Mouse (Mus musculus) CH12.LX (cell line): ENCODE measurements at regions not wholly inside any gene's neighbourhood (a gene's known extent, or its start where the extent isn't known, plus 50 kb on each side); places are given as distances from the start of the nearest gene placed in this dataset.

Source experiments
- CTCF ChIP-seq, 2 experiments: IDR thresholded peaks in 1 of 2; conservative IDR thresholded peaks in 1 of 2; 2 replicates each; pipeline ENCODE4 v1.5.1; 2011 to 2012; ENCODE audit warnings: low read depth in 2 of 2, low read length in 2 of 2, improper control_type of control experiment in 1 of 2, inconsistent platforms in 1 of 2, mild to moderate bottlenecking in 1 of 2, moderate library complexity in 1 of 2
- EP300 ChIP-seq: IDR thresholded peaks from 2 replicates; pipeline ENCODE4 v1.6.1; 2011; ENCODE audit warnings: low read length, improper control_type of control experiment
- ETS1 ChIP-seq: conservative IDR thresholded peaks from 2 replicates; pipeline ENCODE4 v1.6.1; 2012; ENCODE audit warnings: low read depth, mild to moderate bottlenecking, inconsistent platforms, low read length, improper control_type of control experiment, moderate library complexity
- MAFK ChIP-seq: IDR thresholded peaks from 2 replicates; pipeline ENCODE4 v1.6.1; 2011; ENCODE audit warnings: low read length, improper control_type of control experiment; ENCODE audit not compliant: insufficient replicate concordance
- MAX ChIP-seq: IDR thresholded peaks from 2 replicates; pipeline ENCODE4 v1.6.1; 2011; ENCODE audit warnings: low read length, improper control_type of control experiment
- POLR2A ChIP-seq: IDR thresholded peaks from 2 replicates; pipeline ENCODE4 v1.6.1; 2011; ENCODE audit warnings: low read depth, mild to moderate bottlenecking, improper control_type of control experiment, low read length
- RAD21 ChIP-seq: IDR thresholded peaks from 2 replicates; pipeline ENCODE4 v1.6.1; 2011; ENCODE audit warnings: low read depth, mild to moderate bottlenecking, low read length, improper control_type of control experiment, moderate library complexity
- RCOR1 ChIP-seq: conservative IDR thresholded peaks from 2 replicates; pipeline ENCODE4 v1.6.1; 2012; ENCODE audit warnings: low read depth, mild to moderate bottlenecking, inconsistent platforms, low read length, improper control_type of control experiment
- TCF12 ChIP-seq: IDR thresholded peaks from 2 replicates; pipeline ENCODE4 v1.6.1; 2014; ENCODE audit warnings: low read depth, mild to moderate bottlenecking, inconsistent platforms, low read length, improper control_type of control experiment
- USF1 ChIP-seq: IDR thresholded peaks from 2 replicates; pipeline ENCODE4 v1.6.1; 2014; ENCODE audit warnings: low read depth, mild to moderate bottlenecking, inconsistent platforms, low read length, improper control_type of control experiment
- USF2 ChIP-seq: conservative IDR thresholded peaks from 2 replicates; pipeline ENCODE4 v1.6.1; 2011; ENCODE audit warnings: low read depth, low read length, improper control_type of control experiment
- ZKSCAN1 ChIP-seq: IDR thresholded peaks from 2 replicates; pipeline ENCODE4 v1.6.1; 2012; ENCODE audit warnings: low read depth, inconsistent platforms, low read length, improper control_type of control experiment, borderline replicate concordance
- ZMIZ1 ChIP-seq: IDR thresholded peaks from 2 replicates; pipeline ENCODE4 v1.6.1; 2012; ENCODE audit warnings: low read depth, mild to moderate bottlenecking, inconsistent platforms, low read length, improper control_type of control experiment
- ZNF384 ChIP-seq: IDR thresholded peaks from 2 replicates; pipeline ENCODE4 v1.6.1; 2012; ENCODE audit warnings: low read depth, low read length, improper control_type of control experiment, inconsistent platforms

DNA sequence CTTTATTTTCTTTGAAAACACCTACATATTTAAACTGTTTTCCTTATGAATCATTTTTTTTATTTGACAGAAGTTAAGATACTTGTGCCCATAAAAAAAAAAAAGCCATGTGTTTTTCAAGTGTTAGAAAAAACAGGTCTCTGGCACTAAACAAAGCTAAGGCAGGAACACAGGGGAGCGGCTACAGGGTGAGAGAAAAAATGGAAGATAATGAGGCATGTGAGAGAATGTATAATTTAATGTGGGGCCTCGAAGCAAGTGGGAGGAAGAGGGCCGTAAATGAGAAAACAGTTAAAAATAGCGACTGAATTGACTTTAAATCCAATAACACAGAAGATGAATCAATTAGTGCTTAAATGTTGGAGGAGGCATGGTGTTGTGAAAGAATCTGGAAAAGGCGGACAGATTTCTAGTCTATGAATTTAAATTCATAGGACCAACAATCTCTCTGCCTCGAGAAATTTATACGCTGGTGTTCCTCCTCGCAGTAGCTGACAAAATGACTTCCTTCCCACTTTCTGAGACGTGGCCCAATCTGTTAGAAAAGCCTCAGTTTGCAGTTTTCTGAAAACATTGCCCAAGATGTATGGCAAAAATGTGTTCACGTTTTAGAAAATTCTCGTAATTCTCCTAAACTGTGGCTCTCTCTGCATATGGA is 145.4 kb upstream of the Fst start:
- TF ChIP-seq USF1 (no peak), ZKSCAN1 (no peak), CTCF (conservative IDR thresholded peaks at IDR 0.05 in 1 of 2, IDR thresholded peaks at IDR 0.05 in 1 of 2; ENCODE audit: low read depth in 2 of 2, low read length in 2 of 2) (no peak), POLR2A (no peak), MAX (no peak), ZNF384 (no peak), EP300 (no peak), RAD21 (no peak), ZMIZ1 (no peak), TCF12 (no peak), RCOR1 (no peak), MAFK (no peak), ETS1 (no peak), USF2 (no peak)
